Mouse (Mus musculus): ENCODE measurements around the gene Lrp6. TPM values are rescaled to one million over a fixed set of nuclear protein-coding genes. Genes with fewer than 3 reads are reported as not detected.

The Lrp6 gene
- total and polyA plus RNA-seq, 3 experiments, result 18.5 to 75.2 (median 74.3) TPM

DNA sequence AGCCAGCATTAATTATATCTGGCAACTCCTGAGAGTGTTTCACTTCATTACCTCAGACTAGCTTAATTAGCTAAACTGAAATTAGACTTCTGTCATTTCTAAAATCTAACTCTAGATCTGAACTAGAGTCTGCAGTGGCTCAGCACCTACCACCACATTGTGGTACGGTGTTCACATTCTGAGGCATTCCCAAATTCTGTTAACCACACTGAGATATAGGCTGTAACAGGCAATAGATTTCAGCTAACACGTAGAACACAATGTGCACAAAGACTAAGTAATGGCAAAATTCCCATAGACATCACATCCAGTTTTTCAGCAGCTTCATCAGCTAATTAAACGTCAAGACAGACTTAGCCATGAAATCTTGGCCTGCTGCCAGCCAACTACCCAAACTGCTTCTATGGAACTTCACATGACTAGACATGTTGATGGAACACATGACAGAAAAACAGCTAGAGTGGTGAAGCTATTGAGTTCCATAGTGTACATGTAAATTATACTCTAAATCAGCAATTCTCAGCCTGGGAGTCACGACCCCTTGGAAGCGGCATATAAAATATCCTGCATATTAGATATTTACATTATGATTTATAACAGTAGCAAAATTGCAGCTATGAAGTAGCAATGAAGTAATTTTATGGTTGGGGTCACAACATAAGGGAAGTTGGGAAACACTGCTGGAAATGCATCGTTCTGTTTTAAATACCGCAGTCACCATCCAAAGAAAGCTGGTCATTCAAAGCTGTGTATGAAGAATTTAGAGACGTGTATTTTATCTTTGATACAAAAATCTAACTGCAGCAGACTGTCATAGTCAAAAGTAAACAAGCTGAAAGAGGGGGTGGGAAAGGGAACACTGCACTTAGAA is 71.7 kb downstream of the Lrp6 start:
- Histone ChIP-seq H3K9me3 (replicated peaks) (no peaks in the 10 kb centered on the region), H3K27me3 (ENCODE audit: insufficient read depth, low read length) (no peaks in the 10 kb centered on the region), H3K4me3 (ENCODE audit: low read depth, low read length) (no peak overlapping the region), H3K36me3 (replicated peaks) (peaks cover 46% of the 10 kb centered on the region), H3K4me1 (ENCODE audit: insufficient read depth, low read depth, low read length) (0 out of 2 replicates have a peak, but pooled peaks cover 2% of the 10 kb centered on the region)
- no peak for TF ChIP-seq CTCF (IDR thresholded peaks at IDR 0.05; ENCODE audit: low read depth, low read length)
- TF ChIP-seq GATA1 (IDR thresholded peaks at IDR 0.05; ENCODE audit: borderline replicate concordance, low read length), result no peak
- no peak for TF ChIP-seq GATA2 (IDR thresholded peaks at IDR 0.05; ENCODE audit: borderline replicate concordance, low read depth, low read length)
- TF ChIP-seq POLR2AphosphoS5 (IDR thresholded peaks at IDR 0.05; ENCODE audit: insufficient replicate concordance, low read depth, low read length), result no peak
- TF ChIP-seq TAL1 (conservative IDR thresholded peaks at IDR 0.05; ENCODE audit: low read depth, low read length), result no peak
- DNase-seq (ENCODE audit: low spot score) (no peak), ATAC-seq (ENCODE audit: extremely low read depth, insufficient number of reproducible peaks, low FRiP score, poor library complexity, severe bottlenecking) (no peak)

DNA sequence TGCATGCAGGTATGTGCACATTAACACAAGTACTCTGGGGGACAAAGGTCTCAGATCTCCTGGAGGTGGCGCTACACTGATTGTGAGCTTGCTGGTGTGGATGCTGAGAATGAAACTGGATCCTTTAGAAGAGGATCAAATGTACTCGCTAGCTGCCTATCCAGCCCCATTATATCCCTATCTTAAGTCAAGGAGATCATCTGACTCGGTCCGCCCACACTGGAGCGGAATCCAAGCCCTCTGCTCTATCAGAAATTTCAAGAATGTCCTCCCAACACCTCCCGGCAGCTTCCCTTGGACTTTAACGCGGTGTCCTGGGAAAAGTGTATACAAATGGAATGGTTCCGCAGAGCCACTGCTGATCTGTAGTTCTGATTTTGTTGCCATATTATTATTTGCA is 77.1 kb downstream of the Lrp6 start:
- TF ChIP-seq POLR2AphosphoS5 (IDR thresholded peaks at IDR 0.05; ENCODE audit: insufficient replicate concordance, low read depth, low read length) (no peak), TAL1 (conservative IDR thresholded peaks at IDR 0.05; ENCODE audit: low read depth, low read length) (no peak), GATA1 (IDR thresholded peaks at IDR 0.05; ENCODE audit: borderline replicate concordance, low read length) (no peak), GATA2 (IDR thresholded peaks at IDR 0.05; ENCODE audit: borderline replicate concordance, low read depth, low read length) (no peak), CTCF (IDR thresholded peaks at IDR 0.05; ENCODE audit: low read depth, low read length) (no peak)
- no peaks in the 10 kb centered on the region for H3K9me3 ChIP-seq (replicated peaks)
- no peak for ATAC-seq (ENCODE audit: extremely low read depth, insufficient number of reproducible peaks, low FRiP score, poor library complexity, severe bottlenecking)
- H3K4me3 ChIP-seq (ENCODE audit: low read depth, low read length), result no peak overlapping the region
- H3K36me3 ChIP-seq (replicated peaks), result peaks cover 59% of the 10 kb centered on the region
- H3K4me1 ChIP-seq (ENCODE audit: insufficient read depth, low read depth, low read length), result no peaks in the 10 kb centered on the region
- H3K27me3 ChIP-seq (ENCODE audit: insufficient read depth, low read length), result no peaks in the 10 kb centered on the region
- DNase-seq (ENCODE audit: low spot score), result no peak

DNA sequence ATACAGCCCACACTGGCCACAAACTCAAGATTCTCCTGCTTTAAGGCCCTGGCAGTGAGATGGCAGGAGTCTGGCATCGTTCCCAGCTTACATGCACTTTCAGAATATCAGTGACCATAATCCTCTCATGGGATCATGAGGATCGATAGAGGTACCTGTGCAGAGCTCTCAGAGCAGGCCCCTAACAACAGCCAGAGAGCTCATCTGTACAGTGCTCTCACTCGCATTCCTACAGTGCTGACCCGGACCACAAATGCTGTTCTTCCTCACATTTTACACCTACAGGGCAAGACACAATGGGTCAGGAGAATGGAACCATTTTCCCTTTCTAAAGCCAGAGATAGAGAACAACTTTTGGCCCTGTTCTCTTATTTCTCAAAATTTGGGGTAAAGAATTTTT is 77.6 kb downstream of the Lrp6 start:
- no peaks in the 10 kb centered on the region for H3K4me1 ChIP-seq (ENCODE audit: insufficient read depth, low read depth, low read length)
- no peaks in the 10 kb centered on the region for H3K9me3 ChIP-seq (replicated peaks)
- H3K4me3 ChIP-seq (ENCODE audit: low read depth, low read length), result no peak overlapping the region
- no peak for ATAC-seq (ENCODE audit: extremely low read depth, insufficient number of reproducible peaks, low FRiP score, poor library complexity, severe bottlenecking)
- no peaks in the 10 kb centered on the region for H3K27me3 ChIP-seq (ENCODE audit: insufficient read depth, low read length)
- TF ChIP-seq GATA1 (IDR thresholded peaks at IDR 0.05; ENCODE audit: borderline replicate concordance, low read length) (no peak), CTCF (IDR thresholded peaks at IDR 0.05; ENCODE audit: low read depth, low read length) (no peak)
- H3K36me3 ChIP-seq (replicated peaks), result peaks cover 62% of the 10 kb centered on the region
- no peak for DNase-seq (ENCODE audit: low spot score)

- ATAC-seq (ENCODE audit: extremely low read depth, insufficient number of reproducible peaks, low FRiP score, poor library complexity, severe bottlenecking) (no peak), DNase-seq (ENCODE audit: low spot score) (no peak)
- Histone ChIP-seq H3K4me3 (ENCODE audit: low read depth, low read length) (no peak overlapping the region), H3K9me3 (replicated peaks) (no peaks in the 10 kb centered on the region), H3K4me1 (ENCODE audit: insufficient read depth, low read depth, low read length) (no peaks in the 10 kb centered on the region), H3K27me3 (ENCODE audit: insufficient read depth, low read length) (no peaks in the 10 kb centered on the region), H3K36me3 (replicated peaks) (peaks cover 60% of the 10 kb centered on the region)
- TF ChIP-seq GATA2 (IDR thresholded peaks at IDR 0.05; ENCODE audit: borderline replicate concordance, low read depth, low read length), result no peak
- TF ChIP-seq POLR2AphosphoS5 (IDR thresholded peaks at IDR 0.05; ENCODE audit: insufficient replicate concordance, low read depth, low read length), result no peak
- TF ChIP-seq TAL1 (conservative IDR thresholded peaks at IDR 0.05; ENCODE audit: low read depth, low read length), result no peak
- TF ChIP-seq GATA1 (IDR thresholded peaks at IDR 0.05; ENCODE audit: borderline replicate concordance, low read length), result no peak
- no peak for TF ChIP-seq CTCF (IDR thresholded peaks at IDR 0.05; ENCODE audit: low read depth, low read length)
Measured at GRCm38 (mm10) chr6:134486318-134486717, 80.4 kb downstream of the Lrp6 start.

DNA sequence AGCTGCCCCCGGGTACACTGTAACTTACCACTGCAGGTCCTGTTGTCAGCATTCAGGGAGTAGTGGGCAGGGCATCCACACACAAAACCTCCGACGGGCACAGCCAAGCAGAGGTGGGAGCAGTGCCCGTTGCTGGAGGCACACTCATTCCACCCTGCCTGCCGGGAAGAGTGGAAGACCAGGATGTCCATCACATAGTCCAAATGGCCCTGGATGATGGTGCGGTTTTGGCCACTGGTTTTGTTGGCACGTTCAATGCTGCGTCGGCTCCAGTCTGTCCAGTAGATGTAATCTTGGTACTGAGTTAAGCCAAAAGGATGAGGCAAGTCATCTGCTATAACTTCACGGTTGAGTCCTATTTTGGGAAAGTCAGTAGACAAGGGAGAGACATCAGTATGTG is 87.3 kb downstream of the Lrp6 start:
- ATAC-seq (ENCODE audit: extremely low read depth, insufficient number of reproducible peaks, low FRiP score, poor library complexity, severe bottlenecking), result no peak
- H3K27me3 ChIP-seq (ENCODE audit: insufficient read depth, low read length), result no peaks in the 10 kb centered on the region
- H3K4me1 ChIP-seq (ENCODE audit: insufficient read depth, low read depth, low read length), result no peaks in the 10 kb centered on the region
- DNase-seq (ENCODE audit: low spot score), result no peak
- H3K36me3 ChIP-seq (replicated peaks), result peaks cover 64% of the 10 kb centered on the region
- no peak overlapping the region for H3K4me3 ChIP-seq (ENCODE audit: low read depth, low read length)
- no peak for TF ChIP-seq CTCF (IDR thresholded peaks at IDR 0.05; ENCODE audit: low read depth, low read length)
- no peak for TF ChIP-seq POLR2AphosphoS5 (IDR thresholded peaks at IDR 0.05; ENCODE audit: insufficient replicate concordance, low read depth, low read length)
- TF ChIP-seq GATA2 (IDR thresholded peaks at IDR 0.05; ENCODE audit: borderline replicate concordance, low read depth, low read length), result no peak
- no peak for TF ChIP-seq TAL1 (conservative IDR thresholded peaks at IDR 0.05; ENCODE audit: low read depth, low read length)
- no peak for TF ChIP-seq GATA1 (IDR thresholded peaks at IDR 0.05; ENCODE audit: borderline replicate concordance, low read length)
- no peaks in the 10 kb centered on the region for H3K9me3 ChIP-seq (replicated peaks)

DNA sequence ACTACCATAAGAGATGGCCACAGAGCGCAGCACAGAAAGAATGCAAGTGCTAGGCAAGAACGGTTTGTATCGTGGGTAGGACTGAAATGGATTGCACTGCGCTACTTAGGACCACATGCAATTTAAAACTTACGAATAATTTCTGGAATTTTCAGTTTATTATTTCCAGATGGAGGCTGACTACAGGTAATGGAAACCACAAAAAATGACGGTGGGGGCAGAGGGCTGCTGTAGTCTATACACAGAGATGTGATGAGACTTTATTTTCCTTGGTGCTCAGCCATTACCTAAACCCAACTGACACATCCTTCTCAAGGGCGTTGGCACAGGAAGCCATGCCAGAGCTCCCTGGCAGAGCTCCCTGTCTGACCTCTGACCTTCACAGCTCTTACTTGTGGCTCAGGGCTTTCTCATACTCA is 93.6 kb downstream of the Lrp6 start:
- Histone ChIP-seq H3K27me3 (ENCODE audit: insufficient read depth, low read length) (no peaks in the 10 kb centered on the region), H3K4me1 (ENCODE audit: insufficient read depth, low read depth, low read length) (peaks cover 11% of the 10 kb centered on the region), H3K9me3 (replicated peaks) (no peaks in the 10 kb centered on the region), H3K4me3 (ENCODE audit: low read depth, low read length) (no peak overlapping the region), H3K36me3 (replicated peaks) (peaks cover 74% of the 10 kb centered on the region)
- no peak for TF ChIP-seq TAL1 (conservative IDR thresholded peaks at IDR 0.05; ENCODE audit: low read depth, low read length)
- TF ChIP-seq CTCF (IDR thresholded peaks at IDR 0.05; ENCODE audit: low read depth, low read length), result no peak
- TF ChIP-seq GATA2 (IDR thresholded peaks at IDR 0.05; ENCODE audit: borderline replicate concordance, low read depth, low read length), result no peak
- TF ChIP-seq POLR2AphosphoS5 (IDR thresholded peaks at IDR 0.05; ENCODE audit: insufficient replicate concordance, low read depth, low read length), result no peak
- no peak for TF ChIP-seq GATA1 (IDR thresholded peaks at IDR 0.05; ENCODE audit: borderline replicate concordance, low read length)
- ATAC-seq (ENCODE audit: extremely low read depth, insufficient number of reproducible peaks, low FRiP score, poor library complexity, severe bottlenecking) (no peak), DNase-seq (ENCODE audit: low spot score) (no peak)
